Mouse (Mus musculus) lung, postnatal 0 days (tissue): ENCODE measurements around the gene Rtn4rl1. TPM values are rescaled to one million over a fixed set of nuclear protein-coding genes. Genes with fewer than 3 reads are reported as not detected.

Source experiments
- ATAC-seq: fragments of 200-750 bp; cut with Nextera tagmentation; 2 replicates; pipeline ENCODE4 v1.8.0; 2017; ENCODE audit warnings: moderate library complexity
- DNase-seq: peaks from one replicate; pipeline ENCODE4 v3.0.0-alpha.2; 2016; ENCODE audit warnings: low spot score
- H3K27ac ChIP-seq: fragments of 300-500 bp; sonication (generic); 2 replicates; pipeline ENCODE4 v1.5.1; 2014; ENCODE audit warnings: antibody characterized with exemption, mild to moderate bottlenecking, low read length, mixed read lengths
- H3K27me3 ChIP-seq: fragments of 300-500 bp; sonication (generic); replicated peaks from 2 replicates; pipeline ENCODE4 v1.6.1; 2014; ENCODE audit warnings: low read length, mixed read lengths; ENCODE audit not compliant: insufficient read depth
- H3K36me3 ChIP-seq: fragments of 300-500 bp; sonication (generic); 2 replicates; pipeline ENCODE4 v1.6.1; 2014; ENCODE audit warnings: low read length, mixed read lengths; ENCODE audit not compliant: insufficient read depth
- H3K4me1 ChIP-seq: fragments of 300-500 bp; sonication (generic); 2 replicates; pipeline ENCODE4 v1.6.1; 2014; ENCODE audit warnings: antibody characterized with exemption, low read depth, low read length, mixed read lengths; ENCODE audit not compliant: insufficient read depth
- H3K4me2 ChIP-seq: fragments of 300-500 bp; sonication (generic); replicated peaks from 2 replicates; pipeline ENCODE4 v1.6.1; 2014; ENCODE audit warnings: low read depth, mild to moderate bottlenecking, low read length, moderate library complexity, mixed read lengths
- H3K4me3 ChIP-seq: fragments of 300-500 bp; sonication (generic); 2 replicates; pipeline ENCODE4 v1.5.1; 2014; ENCODE audit warnings: low read depth, low read length
- H3K9ac ChIP-seq: fragments of 300-500 bp; sonication (generic); replicated peaks from 2 replicates; pipeline ENCODE4 v1.6.1; 2014; ENCODE audit warnings: low read depth, mild to moderate bottlenecking
- H3K9me3 ChIP-seq: fragments of 300-500 bp; sonication (generic); 2 replicates; pipeline ENCODE4 v1.6.1; 2016; ENCODE audit warnings: low read length, mixed read lengths
- CTCF ChIP-seq: IDR thresholded peaks from 2 replicates; pipeline ENCODE4 v1.5.1; 2016; ENCODE audit warnings: antibody characterized with exemption, mild to moderate bottlenecking
- EP300 ChIP-seq: IDR thresholded peaks from 2 replicates; pipeline ENCODE4 v1.6.1; 2016; ENCODE audit warnings: antibody characterized with exemption, mild to moderate bottlenecking, control low read depth
- WGBS: fragments of 180-500 bp; shearing (Covaris S2); extraction: QIAGEN DNeasy Blood & Tissue Kit; methylation state at CpG from one replicate; pipeline ENCODE4 v1.1.7; 2014; 5-methylcytosine and 5-hydroxymethylcytosine counted together
- polyA plus RNA-seq: library from polyadenylated mRNA; unstranded; fragments of >200 nt; fragmentation: Nextera tagmentation; extraction: Ambion mirVana; gene quantifications from 2 replicates; pipeline ENCODE4 v1.2.1, GENCODE M21; 2015

Gene Rtn4rl1
- polyA plus RNA-seq, 1 experiment from 2014 or later: 4.3 TPM

DNA sequence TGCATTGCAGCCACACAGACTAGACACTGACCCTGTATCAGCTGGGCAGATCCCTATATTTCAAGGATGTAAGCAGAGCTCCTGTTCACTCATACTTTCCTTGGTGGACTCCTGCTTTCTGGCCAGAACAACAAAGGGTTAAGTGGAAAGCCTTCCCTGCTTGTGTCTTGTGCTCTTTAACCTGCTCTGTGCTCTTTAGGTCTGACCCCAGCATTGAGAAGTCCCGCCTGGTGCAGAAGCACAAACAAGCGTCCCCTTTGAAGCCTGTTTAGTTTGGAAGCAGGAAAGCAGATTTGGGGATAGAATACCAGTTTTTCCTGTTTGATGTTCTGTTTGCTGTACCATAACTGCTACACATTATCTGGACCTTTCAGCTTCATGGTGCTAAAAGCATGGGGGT is 35.7 kb upstream of the Rtn4rl1 start:
- H3K4me2 ChIP-seq: no peak overlapping the region
- no peaks in the 10 kb centered on the region for H3K9me3 ChIP-seq
- H3K27me3 ChIP-seq: no peaks in the 10 kb centered on the region
- H3K36me3 ChIP-seq: peaks cover 9% of the 10 kb centered on the region
- WGBS: 32% methylated on average over 2 of the region's 2 CpGs
- H3K4me1 ChIP-seq: peaks cover 15% of the 10 kb centered on the region; the same call in 1 of the 2 replicates
- no peak for TF ChIP-seq EP300
- no peak for TF ChIP-seq CTCF
- DNase-seq (no peak), ATAC-seq (no peak)
- H3K4me3 ChIP-seq: no peak overlapping the region
- no peak overlapping the region for H3K9ac ChIP-seq
- H3K27ac ChIP-seq: no peak overlapping the region

DNA sequence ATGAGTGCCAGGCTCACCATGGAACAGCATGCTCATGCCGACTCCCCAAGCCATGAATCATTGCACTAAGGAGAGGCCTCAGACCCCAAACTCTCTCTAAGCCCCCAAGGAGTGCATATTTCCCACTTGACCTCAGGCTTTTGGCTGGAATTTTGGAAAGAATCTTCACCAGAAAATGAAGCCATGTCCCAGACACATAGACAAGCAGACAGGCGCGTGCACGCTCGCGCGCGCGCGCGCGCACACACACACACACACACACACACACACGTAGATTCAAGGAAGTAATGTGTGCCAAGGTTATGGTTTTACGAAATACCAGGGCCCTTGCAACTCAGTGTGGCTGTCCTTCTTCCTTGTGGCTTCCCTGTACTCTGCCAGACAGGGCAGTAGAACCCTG is 35.2 kb upstream of the Rtn4rl1 start:
- Histone ChIP-seq H3K27me3 (no peaks in the 10 kb centered on the region), H3K9me3 (no peaks in the 10 kb centered on the region), H3K4me2 (no peak overlapping the region), H3K4me1 (peaks cover 12% of the 10 kb centered on the region; the same call in 1 of the 2 replicates), H3K4me3 (no peak overlapping the region), H3K27ac (0 out of 2 replicates have a peak overlapping the region, but pooled peaks have one; percentile 33), H3K9ac (no peak overlapping the region), H3K36me3 (peaks cover 13% of the 10 kb centered on the region)
- ATAC-seq: peak; percentile 9; the same call in 1 of the 2 replicates
- peak; percentile 68 for DNase-seq
- TF ChIP-seq CTCF: no peak
- no peak for TF ChIP-seq EP300
- WGBS: 67% methylated on average over 14 of the region's 14 CpGs

DNA sequence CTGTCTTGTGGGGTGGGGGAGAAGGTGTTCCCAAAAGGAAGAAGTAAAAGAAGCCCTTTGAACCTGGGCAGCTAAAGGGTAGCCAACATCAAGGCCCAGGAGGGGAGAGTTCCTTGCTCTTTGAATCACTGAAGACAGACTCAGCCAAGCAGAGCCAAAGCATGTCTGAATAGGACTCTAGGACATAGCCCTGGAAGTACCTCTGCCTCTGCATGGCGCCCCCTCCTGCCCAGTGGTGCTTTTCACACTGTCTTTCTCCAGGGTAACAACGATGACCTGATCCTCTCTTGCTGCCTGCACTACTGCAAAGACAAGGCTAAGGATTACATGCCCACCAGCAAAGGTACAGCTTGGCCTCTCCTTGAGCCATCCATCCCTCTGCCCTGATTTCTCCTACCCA is 34.0 kb upstream of the Rtn4rl1 start:
- DNase-seq: peak; percentile 43
- 53% methylated on average over 2 of the region's 2 CpGs for WGBS
- ATAC-seq: no peak

DNA sequence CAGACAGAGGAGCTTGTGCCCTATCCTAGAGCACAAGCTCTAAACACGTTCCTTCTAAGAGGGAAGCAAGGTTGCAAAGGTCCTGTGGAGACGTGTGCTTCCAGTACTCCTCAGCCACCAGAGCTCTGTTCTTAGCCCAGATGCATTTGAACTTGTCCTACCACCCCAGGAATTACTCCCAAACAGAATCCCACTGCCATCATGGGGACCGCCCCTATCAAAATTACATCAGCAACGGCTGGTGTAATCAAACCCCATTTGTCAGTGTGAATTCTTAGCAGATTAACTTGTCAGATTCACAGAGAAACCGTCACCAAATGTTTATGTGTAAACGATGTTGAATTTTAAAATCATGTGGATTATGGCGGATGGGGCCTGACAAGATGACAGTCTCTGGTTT is 32.6 kb upstream of the Rtn4rl1 start:
- Histone ChIP-seq H3K4me3 (no peak overlapping the region), H3K27ac (peak overlapping the region; percentile 62; the same call in 1 of the 2 replicates), H3K4me2 (no peak overlapping the region), H3K9me3 (no peaks in the 10 kb centered on the region), H3K9ac (no peak overlapping the region), H3K4me1 (peaks cover 14% of the 10 kb centered on the region; the same call in 1 of the 2 replicates), H3K36me3 (peaks cover 22% of the 10 kb centered on the region), H3K27me3 (no peaks in the 10 kb centered on the region)
- TF ChIP-seq EP300 (no peak), CTCF (no peak)
- 66% methylated on average over 7 of the region's 7 CpGs for WGBS
- ATAC-seq: no peak
- DNase-seq: no peak

More for the DNA sequence above, 34.0 kb upstream of the Rtn4rl1 start:
- Histone ChIP-seq H3K27me3 (no peaks in the 10 kb centered on the region), H3K9ac (no peak overlapping the region), H3K36me3 (peaks cover 22% of the 10 kb centered on the region), H3K27ac (no peak overlapping the region), H3K4me1 (peaks cover 11% of the 10 kb centered on the region; the same call in 1 of the 2 replicates), H3K4me2 (no peak overlapping the region), H3K4me3 (no peak overlapping the region), H3K9me3 (no peaks in the 10 kb centered on the region)
- TF ChIP-seq EP300 (no peak), CTCF (peak; percentile 75)

DNA sequence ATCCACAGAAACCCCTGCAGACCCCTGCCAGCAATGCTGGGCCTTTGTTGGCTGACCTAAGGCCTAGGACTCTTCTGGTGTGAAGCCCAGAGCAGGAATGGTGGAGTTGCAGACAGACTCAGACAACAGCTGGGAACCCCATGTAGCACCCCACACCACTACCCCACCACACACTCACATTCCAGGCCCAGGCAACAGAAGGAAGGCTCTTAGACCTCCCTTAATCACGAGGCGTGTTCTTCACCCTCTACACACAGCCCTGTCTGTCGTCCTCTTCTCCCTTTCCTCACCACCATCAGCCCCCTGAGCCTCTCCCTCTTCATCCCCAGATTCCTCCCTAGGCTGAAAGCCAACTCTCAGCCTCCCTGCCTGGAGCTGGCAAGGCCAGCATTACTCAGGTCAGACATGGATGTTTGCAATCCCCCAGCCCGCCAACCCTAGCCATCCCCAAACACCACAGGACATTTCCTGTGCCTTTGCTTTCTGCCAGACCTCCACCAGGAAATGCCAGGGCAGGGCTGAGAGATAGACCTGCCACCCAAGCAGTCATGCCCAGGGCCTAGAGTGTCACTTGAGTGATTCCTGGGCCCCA is 32.1 kb upstream of the Rtn4rl1 start:
- DNase-seq: peak; percentile 87
- ATAC-seq: peak; percentile 79
- 35% methylated on average over 4 of the region's 4 CpGs for WGBS

DNA sequence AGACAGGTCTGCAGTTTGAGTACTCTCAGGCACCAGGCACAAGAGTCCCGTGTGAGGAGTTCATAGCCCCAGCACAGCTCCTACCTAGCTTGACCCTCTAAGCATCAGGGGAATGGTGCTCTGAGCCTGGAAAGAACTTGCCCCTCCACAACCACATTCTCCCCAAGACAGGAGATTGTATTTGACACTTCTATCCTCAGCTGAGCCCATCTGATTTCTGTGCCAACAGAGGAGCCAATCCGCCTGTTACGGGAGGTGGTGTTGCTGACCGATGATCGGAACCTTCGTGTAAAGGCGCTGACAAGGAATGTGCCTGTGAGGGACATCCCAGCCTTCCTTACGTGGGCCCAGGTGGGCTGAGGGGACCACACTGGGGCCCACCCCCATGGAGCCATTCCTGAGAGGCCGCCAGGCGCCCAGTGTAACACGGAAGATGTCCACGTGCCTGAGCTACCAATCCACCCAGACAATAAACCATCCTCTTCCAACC is 30.9 kb upstream of the Rtn4rl1 start:
- Histone ChIP-seq H3K27me3 (peaks cover 11% of the 10 kb centered on the region; the same call in 1 of the 2 replicates), H3K9me3 (no peaks in the 10 kb centered on the region), H3K36me3 (peaks cover 22% of the 10 kb centered on the region), H3K27ac (peak overlapping the region; percentile 62; the same call in 1 of the 2 replicates), H3K4me3 (no peak overlapping the region), H3K4me1 (peaks cover 19% of the 10 kb centered on the region; the same call in 1 of the 2 replicates), H3K4me2 (no peak overlapping the region), H3K9ac (no peak overlapping the region)
- DNase-seq (no peak), ATAC-seq (no peak)
- WGBS: 77% methylated on average over 12 of the region's 12 CpGs
- TF ChIP-seq CTCF (no peak), EP300 (no peak)

More for the DNA sequence above, 32.1 kb upstream of the Rtn4rl1 start:
- no peak for TF ChIP-seq CTCF
- no peak; the same call in 1 of the 2 replicates for TF ChIP-seq EP300
- Histone ChIP-seq H3K4me2 (no peak overlapping the region), H3K27ac (peak overlapping the region; percentile 62), H3K9me3 (no peaks in the 10 kb centered on the region), H3K4me3 (no peak overlapping the region), H3K9ac (no peak overlapping the region), H3K36me3 (peaks cover 22% of the 10 kb centered on the region), H3K4me1 (peaks cover 16% of the 10 kb centered on the region; the same call in 1 of the 2 replicates), H3K27me3 (peaks cover 4% of the 10 kb centered on the region; the same call in 1 of the 2 replicates)
